Mouse (Mus musculus) spleen, adult 2 months (tissue): Measurements from ENCODE around the gene Nufip1.

ENCODE experiments used
- CTCF ChIP-seq: fragments of 200-500 bp; IDR thresholded peaks from 2 replicates; pipeline ENCODE4 v1.5.1; 2011; ENCODE audit warnings: mild to moderate bottlenecking, inconsistent platforms; ENCODE audit not compliant: insufficient read depth, insufficient read length, insufficient replicate concordance; ENCODE audit errors: extremely low read depth
- POLR2A ChIP-seq: fragments of 200-500 bp; IDR thresholded peaks from 2 replicates; pipeline ENCODE4 v1.6.1; 2011; ENCODE audit warnings: low read depth, low read length, inconsistent platforms

DNA sequence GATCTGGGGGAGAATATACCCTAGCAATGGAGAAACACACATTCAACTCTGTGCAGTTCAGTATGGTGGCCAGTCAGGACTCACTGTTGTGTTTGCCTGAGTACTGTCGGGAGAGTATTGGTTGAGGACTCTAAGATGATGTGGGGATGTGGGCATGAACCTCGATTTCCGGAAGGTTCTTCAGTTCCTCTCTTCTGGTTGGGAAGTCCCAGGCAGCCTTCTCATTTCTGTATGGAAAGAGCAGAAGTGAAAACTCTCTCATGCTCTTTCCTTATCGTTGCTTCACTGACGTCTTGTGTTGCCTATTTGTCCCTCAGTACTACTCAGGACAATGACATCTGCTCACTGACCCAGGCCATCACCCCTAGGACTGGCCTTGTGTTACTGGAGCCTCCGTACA, 68.7 kb downstream of the Nufip1 start:
- TF ChIP-seq POLR2A: no peak
- TF ChIP-seq CTCF: no peak
